Mouse (Mus musculus): ENCODE measurements around the gene Slitrk2.

Slitrk2 gene

DNA sequence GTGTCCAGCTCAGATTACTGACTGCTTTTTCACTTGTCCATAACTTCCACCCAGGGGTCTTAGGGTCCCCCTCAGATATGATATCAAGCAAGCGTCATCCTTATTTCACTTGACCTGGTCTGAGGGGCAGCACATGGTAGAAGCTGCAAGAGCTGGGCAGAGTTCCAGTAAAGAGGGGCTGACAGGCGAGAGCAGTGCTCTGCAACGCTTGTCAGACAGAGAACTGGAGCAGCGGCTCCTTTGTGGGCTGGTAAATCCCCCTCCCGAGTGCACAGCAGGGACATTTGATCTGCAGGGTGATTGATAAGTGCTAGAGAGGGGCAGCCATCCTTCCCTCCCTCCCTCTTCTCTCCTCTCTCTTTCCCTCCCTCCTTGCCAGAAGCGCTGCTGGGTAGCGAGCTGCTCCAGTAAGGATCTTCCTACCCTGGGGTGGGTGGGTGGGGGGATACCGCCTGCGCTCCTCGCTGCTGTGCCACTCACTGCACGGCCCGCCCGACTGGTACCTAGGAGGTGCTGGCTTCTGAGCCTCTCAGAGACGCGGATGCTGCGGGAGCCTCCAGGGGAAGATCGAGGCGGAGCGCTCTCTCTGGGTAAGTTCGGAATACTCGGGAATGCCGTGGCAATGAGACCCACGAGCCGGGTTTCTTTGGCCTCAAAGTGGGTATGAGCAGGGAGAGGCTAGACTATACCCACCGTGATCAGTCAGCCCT is at the start of gene Slitrk2:
Slitrk2 (plus strand) TSS at position 408 of the 710 bp plus-strand sequence.
- peak; percentile 42 to 44 for DNase-seq (ENCODE audit: low spot score in 2 of 2)

DNA sequence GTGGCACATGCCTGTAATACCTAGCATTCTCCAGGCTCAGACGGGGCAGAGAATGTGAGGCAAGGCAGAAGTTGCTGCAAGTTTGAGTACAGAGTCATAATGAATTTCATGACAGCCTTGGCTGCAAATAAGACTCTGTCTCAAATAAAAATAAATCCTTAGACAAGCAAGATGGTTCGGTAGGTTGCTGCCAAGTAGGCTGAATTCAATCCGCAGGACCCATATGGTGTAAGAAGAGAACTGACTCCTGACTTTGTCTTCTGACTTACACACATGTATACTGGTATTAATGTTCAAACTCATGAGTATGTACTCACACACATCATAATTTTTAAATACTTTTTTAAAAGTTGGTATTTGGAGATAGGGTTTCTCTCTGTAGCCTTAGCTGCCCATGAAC is 43.6 kb upstream of the Slitrk2 start:
- DNase-seq (ENCODE audit: low spot score in 2 of 2) = no peak

DNA sequence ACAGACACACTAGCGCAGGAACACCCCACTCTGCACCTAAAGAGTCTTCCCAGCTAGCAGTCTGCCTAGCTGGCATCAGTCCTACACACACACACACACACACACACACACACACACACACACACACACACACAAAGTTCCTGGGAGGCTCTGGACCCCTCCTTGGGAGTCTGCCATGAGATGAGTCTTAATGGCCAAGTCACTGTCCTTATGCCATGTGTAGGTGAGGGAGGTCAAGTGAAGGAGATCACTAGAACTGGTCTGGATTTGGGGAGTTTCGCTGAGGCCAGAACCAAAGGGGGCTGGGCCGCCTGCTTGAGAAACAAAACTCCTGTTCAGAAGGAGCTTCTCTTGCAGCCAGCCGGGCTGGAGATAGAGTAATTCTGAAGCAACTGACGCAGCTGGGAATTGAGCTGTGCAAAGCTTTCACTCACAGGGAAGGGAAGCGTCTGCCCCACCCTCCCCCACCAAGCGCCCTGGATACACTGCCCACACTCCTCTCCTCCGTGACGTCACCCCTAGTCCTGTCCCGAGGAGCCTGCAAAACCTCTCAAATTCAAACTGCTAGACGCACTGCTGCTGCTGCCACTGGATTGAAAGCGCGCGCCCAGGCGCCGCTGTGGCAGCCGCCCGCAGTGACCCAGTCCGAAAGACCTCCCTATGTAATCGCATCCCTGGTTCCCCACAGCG is 3.5 kb downstream of the Slitrk2 start:
- DNase-seq (ENCODE audit: low spot score in 2 of 2) = peak; percentile 66 to 74

DNA sequence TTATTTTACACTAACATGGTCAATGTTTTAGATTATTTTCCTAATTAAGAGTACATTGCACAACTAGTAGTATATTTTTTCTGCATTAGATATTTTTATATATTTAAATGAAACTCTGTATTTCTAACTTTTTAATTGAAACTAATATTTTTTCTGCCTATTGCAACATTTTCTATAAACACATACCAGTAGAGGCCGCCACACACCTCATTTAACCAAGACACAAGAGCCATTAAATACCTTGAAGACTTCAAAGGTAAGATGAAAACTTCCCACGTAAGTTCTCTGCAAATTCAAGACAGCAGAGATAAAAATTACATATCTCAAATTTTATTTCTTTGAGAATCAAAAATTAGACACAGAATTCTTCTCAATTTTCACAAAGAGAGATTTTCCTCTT is 8.2 kb downstream of the Slitrk2 start:
- DNase-seq (ENCODE audit: low spot score in 2 of 2) = peak in 1 of 2 experiments; percentile 13

DNA sequence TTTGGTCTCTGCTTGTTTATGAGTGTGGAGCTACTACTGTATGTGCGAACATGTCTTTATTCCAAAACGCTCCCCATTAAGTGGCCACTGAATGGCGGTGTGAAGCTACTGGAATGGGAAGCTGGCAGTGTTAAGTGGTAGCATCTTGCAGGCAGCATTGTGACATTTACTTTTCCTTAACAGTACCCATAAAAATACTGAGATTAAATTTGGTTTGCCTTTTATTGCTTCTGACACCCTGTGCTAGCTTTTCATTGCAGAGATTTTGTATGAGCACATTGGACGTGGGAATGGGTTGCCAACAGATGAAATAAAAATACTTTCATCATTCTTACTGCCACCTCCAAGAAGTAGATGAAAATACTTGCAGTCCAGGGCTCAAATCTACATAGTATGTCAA is 27.8 kb downstream of the Slitrk2 start:
- DNase-seq (ENCODE audit: low spot score in 2 of 2) = peak in 1 of 2 experiments; percentile 6

DNA sequence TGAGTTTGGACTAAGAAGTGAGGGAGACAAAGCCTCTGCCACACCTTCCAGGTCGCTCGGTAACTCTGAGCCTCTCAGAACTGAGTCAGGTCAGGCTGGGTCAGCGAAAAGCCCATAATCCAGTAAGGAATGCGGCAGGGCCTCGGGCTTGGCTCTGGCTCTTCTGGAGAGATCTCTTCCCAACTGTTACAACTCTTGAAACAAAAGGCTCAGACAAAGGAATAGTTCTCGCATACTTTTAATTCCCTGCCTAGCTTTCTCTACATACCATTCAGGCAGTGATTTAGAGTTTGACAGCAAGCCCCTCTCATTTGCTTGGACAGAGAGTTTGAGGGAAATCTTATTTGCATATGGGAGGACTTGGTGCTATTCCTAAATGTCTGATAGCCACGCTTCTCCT is 29.5 kb downstream of the Slitrk2 start:
- DNase-seq (ENCODE audit: low spot score in 2 of 2) = no peak

Data from right cerebral cortex, adult 2 months (tissue).